Comparison of ENCODE assay signal across 21 mouse cellular contexts in the genomic region with DNA sequence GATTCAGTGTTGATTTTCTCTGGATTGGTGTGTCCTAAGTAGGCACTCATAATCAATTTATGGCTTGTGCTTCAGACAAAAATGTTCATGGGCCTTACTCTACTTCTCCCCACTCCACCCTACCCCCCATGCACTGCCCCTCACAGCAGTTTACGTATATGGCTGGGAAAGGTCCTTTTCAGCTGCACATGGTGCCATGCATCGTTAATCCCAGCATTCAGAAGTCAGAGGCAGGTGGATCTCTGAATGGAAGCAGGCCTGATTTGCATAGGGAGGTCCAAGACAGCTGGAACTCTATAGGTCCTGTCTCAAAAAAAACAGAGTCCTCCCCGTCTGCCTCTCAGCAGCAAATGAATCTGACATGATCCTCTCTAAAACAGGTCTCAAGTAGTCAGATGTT. TPM values are rescaled to one million over a fixed set of nuclear protein-coding genes. Genes with fewer than 3 reads are reported as not detected.
DNase-seq lines count a peak whose midpoint lies in the region; ATAC-seq and TF ChIP-seq lines count a peak whose summit lies in the region.
"Had no signal": no experiment of that assay in that cellular context is flagged by ENCODE, and none has a peak within 500 bp of the region (broad histone marks: within the 10 kb centered on the region; RNA-seq: fewer than 3 reads in every experiment).

No protein-coding gene starts in this region.

- TF ChIP-seq RAD21 in CH12.LX (IDR thresholded peaks at IDR 0.05; ENCODE audit: low read depth, low read length), result no peak

- 0 out of 2 replicates have a peak, but pooled peaks have one; percentile 35 for ATAC-seq in hindbrain, embryonic 12.5 days (ENCODE audit: low FRiP score)
- no peak for ATAC-seq in hindbrain, embryonic 14.5 days (ENCODE audit: low FRiP score)
- ATAC-seq in midbrain, embryonic 12.5 days (ENCODE audit: low FRiP score, low read depth), result peak; percentile 64
- ATAC-seq in midbrain, postnatal 0 days (ENCODE audit: low FRiP score), result no peak
- ATAC-seq: CD4-positive, CD25-positive, alpha-beta regulatory T cell, adult 4 months; forebrain, embryonic 16.5 days; inflammation-experienced regulatory T-cells, adult 6 months had no signal

- H3K9ac ChIP-seq in hindbrain, embryonic 12.5 days, result no peak overlapping the region
- H3K9ac ChIP-seq in hindbrain, embryonic 14.5 days, result no peak overlapping the region
- H3K9ac ChIP-seq in midbrain, embryonic 12.5 days (replicated peaks), result no peak overlapping the region
- H3K9ac ChIP-seq in midbrain, postnatal 0 days (replicated peaks; ENCODE audit: low read length, poor library complexity, severe bottlenecking), result no peak overlapping the region
- H3K9ac ChIP-seq in CH12.LX (ENCODE audit: insufficient read depth, low read depth), result no peak overlapping the region
- H3K9ac ChIP-seq: embryonic facial prominence, embryonic 13.5 days; forebrain, embryonic 12.5 days; hindbrain, embryonic 15.5 days had no signal

- H3K4me3 ChIP-seq in cerebellum, adult 2 months (replicated peaks; ENCODE audit: insufficient read depth, low read depth, low read length), result no peak overlapping the region
- H3K4me3 ChIP-seq in hindbrain, embryonic 12.5 days, result no peak overlapping the region
- no peak overlapping the region for H3K4me3 ChIP-seq in hindbrain, embryonic 14.5 days (replicated peaks; ENCODE audit: low read length)
- H3K4me3 ChIP-seq in midbrain, embryonic 12.5 days, result no peak overlapping the region
- no peak overlapping the region for H3K4me3 ChIP-seq in midbrain, postnatal 0 days (ENCODE audit: low read depth, low read length)
- H3K4me3 ChIP-seq in CH12.LX (replicated peaks in 1 of 3; ENCODE audit: low read depth in 2 of 3, low read length in 2 of 3, poor library complexity in 1 of 3), result no peak overlapping the region
- H3K4me3 ChIP-seq: embryonic facial prominence, embryonic 13.5 days; forebrain, embryonic 12.5 days; hindbrain, embryonic 15.5 days had no signal

- peaks cover 71% of the 10 kb centered on the region for H3K36me3 ChIP-seq in hindbrain, embryonic 12.5 days
- peaks cover 76% of the 10 kb centered on the region for H3K36me3 ChIP-seq in hindbrain, embryonic 14.5 days (replicated peaks; ENCODE audit: control insufficient read depth, insufficient read depth)
- peaks cover 81% of the 10 kb centered on the region for H3K36me3 ChIP-seq in midbrain, embryonic 12.5 days
- peaks cover 31% of the 10 kb centered on the region for H3K36me3 ChIP-seq in midbrain, postnatal 0 days (ENCODE audit: insufficient read depth, low read length)
- peaks cover 73 to 92% of the 10 kb centered on the region in 2 experiments for H3K36me3 ChIP-seq in CH12.LX (replicated peaks in 1 of 2; ENCODE audit: control insufficient read depth in 1 of 2, insufficient read depth in 1 of 2, low read length in 1 of 2)

- H3K79me2 ChIP-seq in CH12.LX (replicated peaks; ENCODE audit: control insufficient read depth, extremely low read depth, insufficient read depth, poor library complexity, severe bottlenecking), result no peaks in the 10 kb centered on the region

- H3K4me1 ChIP-seq in cerebellum, adult 2 months (ENCODE audit: control insufficient read depth, insufficient read depth, low read length), result no peaks in the 10 kb centered on the region
- peaks cover 5% of the 10 kb centered on the region; the same call in 1 of the 2 replicates for H3K4me1 ChIP-seq in hindbrain, embryonic 12.5 days
- H3K4me1 ChIP-seq in hindbrain, embryonic 14.5 days (replicated peaks; ENCODE audit: control insufficient read depth, insufficient read depth, low read length), result no peaks in the 10 kb centered on the region
- H3K4me1 ChIP-seq in midbrain, embryonic 12.5 days, result peaks cover 4% of the 10 kb centered on the region; the same call in 1 of the 2 replicates
- H3K4me1 ChIP-seq in midbrain, postnatal 0 days (ENCODE audit: insufficient read depth, low read length), result no peaks in the 10 kb centered on the region
- H3K4me1 ChIP-seq in CH12.LX (ENCODE audit: control insufficient read depth in 1 of 2, insufficient read depth in 2 of 2), result peaks cover 0 to 27% of the 10 kb centered on the region in 2 experiments; a peak in 3 of 4 replicates
- H3K4me1 ChIP-seq: embryonic facial prominence, embryonic 13.5 days; forebrain, embryonic 12.5 days; hindbrain, embryonic 15.5 days had no signal

- no peak for TF ChIP-seq CTCF in cerebellum, adult 2 months (IDR thresholded peaks at IDR 0.05; ENCODE audit: borderline replicate concordance, insufficient read depth, low read depth, low read length)
- no peak for TF ChIP-seq CTCF in midbrain, postnatal 0 days (IDR thresholded peaks at IDR 0.05)
- no peak for TF ChIP-seq CTCF in CH12.LX (conservative IDR thresholded peaks at IDR 0.05 in 1 of 2, IDR thresholded peaks at IDR 0.05 in 1 of 2; ENCODE audit: low read depth in 2 of 2, low read length in 2 of 2)

- in situ Hi-C loops in CH12.LX (cut with MboI; ENCODE audit: low pct_ligation_motif_present, low pct_unique_long_range_greater_than_20kb, low sequenced_read_pairs), result no loop called here

- TF ChIP-seq EP300 in CH12.LX (IDR thresholded peaks at IDR 0.05; ENCODE audit: low read length), result no peak

- H3K27ac ChIP-seq in cerebellum, adult 2 months (ENCODE audit: insufficient read depth, low read length), result 0 out of 2 replicates have a peak overlapping the region, but pooled peaks have one; percentile 11
- no peak overlapping the region for H3K27ac ChIP-seq in hindbrain, embryonic 12.5 days
- H3K27ac ChIP-seq in hindbrain, embryonic 14.5 days, result no peak overlapping the region
- H3K27ac ChIP-seq in midbrain, embryonic 12.5 days (replicated peaks), result peak overlapping the region; percentile 35; the same call in 1 of the 2 replicates
- H3K27ac ChIP-seq in midbrain, postnatal 0 days (ENCODE audit: low read depth, low read length), result no peak overlapping the region
- no peak overlapping the region for H3K27ac ChIP-seq in CH12.LX (ENCODE audit: insufficient read depth, low read depth)
- H3K27ac ChIP-seq: embryonic facial prominence, embryonic 13.5 days; forebrain, embryonic 12.5 days; hindbrain, embryonic 15.5 days had no signal

- 46% methylated on average over 3 of the region's 3 CpGs for WGBS in cerebellum, adult 2 months
- WGBS in hindbrain, embryonic 12.5 days, result 38% methylated on average over 3 of the region's 3 CpGs
- 20% methylated on average over 3 of the region's 3 CpGs for WGBS in hindbrain, embryonic 14.5 days
- 34% methylated on average over 3 of the region's 3 CpGs for WGBS in midbrain, embryonic 12.5 days
- 21% methylated on average over 3 of the region's 3 CpGs for WGBS in midbrain, postnatal 0 days

- dilution Hi-C loops in CH12.LX (cut with MboI; ENCODE audit: extremely low pct_ligation_motif_present, extremely low pct_unique_long_range_greater_than_20kb, low sequenced_read_pairs), result no loop called here

- no peak overlapping the region for H3K4me2 ChIP-seq in hindbrain, embryonic 12.5 days (replicated peaks)
- H3K4me2 ChIP-seq in hindbrain, embryonic 14.5 days (replicated peaks), result no peak overlapping the region
- H3K4me2 ChIP-seq in midbrain, embryonic 12.5 days (replicated peaks), result no peak overlapping the region
- no peak overlapping the region for H3K4me2 ChIP-seq in midbrain, postnatal 0 days (ENCODE audit: low read depth, low read length, poor library complexity, severe bottlenecking)
- no peak overlapping the region for H3K4me2 ChIP-seq in CH12.LX (ENCODE audit: insufficient read depth, low read depth, poor library complexity, severe bottlenecking)
- H3K4me2 ChIP-seq: embryonic facial prominence, embryonic 13.5 days; forebrain, embryonic 12.5 days; hindbrain, embryonic 15.5 days had no signal

- no peaks in the 10 kb centered on the region for H3K9me3 ChIP-seq in hindbrain, embryonic 12.5 days (replicated peaks)
- no peaks in the 10 kb centered on the region for H3K9me3 ChIP-seq in hindbrain, embryonic 14.5 days (ENCODE audit: control insufficient read depth, low read length)
- H3K9me3 ChIP-seq in midbrain, embryonic 12.5 days, result no peaks in the 10 kb centered on the region
- H3K9me3 ChIP-seq in midbrain, postnatal 0 days (ENCODE audit: low read length), result no peaks in the 10 kb centered on the region
- no peaks in the 10 kb centered on the region for H3K9me3 ChIP-seq in CH12.LX (replicated peaks; ENCODE audit: low read length)
- H3K9me3 ChIP-seq: embryonic facial prominence, embryonic 13.5 days; forebrain, embryonic 12.5 days; hindbrain, embryonic 15.5 days had no signal

- H3K27me3 ChIP-seq in cerebellum, adult 2 months (ENCODE audit: control insufficient read depth, insufficient read depth, low read length), result no peaks in the 10 kb centered on the region
- no peaks in the 10 kb centered on the region for H3K27me3 ChIP-seq in hindbrain, embryonic 12.5 days
- no peaks in the 10 kb centered on the region for H3K27me3 ChIP-seq in hindbrain, embryonic 14.5 days (ENCODE audit: control insufficient read depth, insufficient read depth, low read length)
- H3K27me3 ChIP-seq in midbrain, embryonic 12.5 days, result no peaks in the 10 kb centered on the region
- no peaks in the 10 kb centered on the region for H3K27me3 ChIP-seq in midbrain, postnatal 0 days (ENCODE audit: insufficient read depth, low read length)
- H3K27me3 ChIP-seq in CH12.LX (replicated peaks), result no peaks in the 10 kb centered on the region
- H3K27me3 ChIP-seq: embryonic facial prominence, embryonic 13.5 days; forebrain, embryonic 12.5 days; hindbrain, embryonic 15.5 days had no signal

- DNase-seq in cerebellum, adult 2 months, result no peak
- DNase-seq in cerebellum, postnatal 10 days, result no peak
- no peak for DNase-seq in hindbrain, embryonic 14.5 days (ENCODE audit: low spot score)
- DNase-seq in midbrain, postnatal 0 days (ENCODE audit: low spot score), result no peak
- no peak for DNase-seq in CH12.LX (ENCODE audit: extremely low read depth)
- DNase-seq: adrenal gland, postnatal 10 days; B cell, adult 2 months; cerebellum, adult 11 months; cerebellum, adult 9-10 months; cerebellum, postnatal 36 days; gastrocnemius, postnatal 25 days; heart, postnatal 10 days; heart, postnatal 4 days had no signal

- TF ChIP-seq POLR2A in cerebellum, adult 2 months (IDR thresholded peaks at IDR 0.05; ENCODE audit: borderline replicate concordance, insufficient read depth, low read length), result no peak
- no peak for TF ChIP-seq POLR2A in CH12.LX (IDR thresholded peaks at IDR 0.05; ENCODE audit: low read depth, low read length)

TF ChIP-seq in CH12.LX, 34 proteins besides CTCF, POLR2A, EP300 and RAD21:
- no peak for TF ChIP-seq JUND (conservative IDR thresholded peaks at IDR 0.05; ENCODE audit: low read depth, low read length)
- TF ChIP-seq MAX (IDR thresholded peaks at IDR 0.05; ENCODE audit: low read length), result 0 out of 2 replicates have a peak, but pooled peaks have one; percentile 14

RNA-seq across cellular contexts. Expression of gene Ypel1, which starts 24.2 kb away (rescaled TPM):
- 2.2 and 2.3 TPM in 2 replicates for polyA plus RNA-seq in cerebellum, adult 2 months (2012; rRNA removed)
- 96.2 and 105 TPM in 2 replicates for polyA plus RNA-seq in hindbrain, embryonic 12.5 days (2016; fragmentation: Nextera tagmentation; extraction: Ambion mirVana)
- 118 and 124 TPM in 2 replicates for polyA plus RNA-seq in hindbrain, embryonic 14.5 days (2014; fragmentation: Nextera tagmentation; extraction: Ambion mirVana)
- polyA plus RNA-seq in midbrain, embryonic 12.5 days (2016; fragmentation: Nextera tagmentation; extraction: Ambion mirVana), result 128 and 129 TPM in 2 replicates
- total RNA-seq in midbrain, postnatal 0 days (2014; rRNA removed), result 63.5 and 71.0 TPM in 2 replicates
- polyA plus RNA-seq in midbrain, postnatal 0 days (2015; fragmentation: Nextera tagmentation; extraction: Ambion mirVana), result 91.9 and 100 TPM in 2 replicates
- total RNA-seq in CH12.LX (2012; rRNA removed) (1.3 and 1.5 TPM in 2 replicates), CH12.LX (2014; rRNA removed) (0.21 TPM in 1 of 2 replicates, not detected in the other)
- 0.56 and 0.83 TPM in 2 replicates for polyA plus RNA-seq in CH12.LX (2012; ENCODE audit: insufficient read length, low read depth)

Comparison
In these comparisons a context has a peak if more than half of its experiments do, and no peak if none do; other contexts are left out.
1. H3K27ac ChIP-seq: peak in cerebellum, adult 2 months (single experiment) and midbrain, embryonic 12.5 days (single experiment); none in hindbrain, embryonic 12.5 days (single experiment), hindbrain, embryonic 14.5 days (single experiment), midbrain, postnatal 0 days (single experiment) and CH12.LX (single experiment).
2. ATAC-seq: peak in hindbrain, embryonic 12.5 days (single experiment) and midbrain, embryonic 12.5 days (single experiment); none in hindbrain, embryonic 14.5 days (single experiment) and midbrain, postnatal 0 days (single experiment).
3. RNA of gene Ypel1, which starts 24.2 kb away (polyA plus RNA-seq): 128 to 129 TPM in midbrain, embryonic 12.5 days, 118 to 124 TPM in hindbrain, embryonic 14.5 days, 96.2 to 105 TPM in hindbrain, embryonic 12.5 days and 91.9 to 100 TPM in midbrain, postnatal 0 days; 2.2 to 2.3 TPM in cerebellum, adult 2 months and 0.56 to 0.83 TPM in CH12.LX; every median in the first group is over 10 times any median in the second.